Mouse (Mus musculus): Measurements from ENCODE around the gene Spef1. TPM values are rescaled to one million over a fixed set of nuclear protein-coding genes. Genes with fewer than 3 reads are reported as not detected.

Spef1 gene
- total RNA-seq, 2 experiments from 2014 or later: 3.8 to 4.5 TPM

GRCm38 (mm10) chr2:131124166-131124565, 62.9 kb downstream of the Spef1 start:
- DNase-seq: no peak

Other genes starting within 250 kb of the Spef1 start
- gene Gfra4, start 144.2 kb downstream of the Spef1 start, total RNA-seq (2021): 1 to 10 TPM; 4.5 to 8.6 TPM
- 1 to 10 TPM; 3.7 to 5.9 TPM for gene Adam33, start 123.5 kb downstream of the Spef1 start, total RNA-seq (2021)
- gene Siglec1, start 100.5 kb downstream of the Spef1 start, total RNA-seq (2021): 1 to 10 TPM; 1.2 to 1.4 TPM
- gene Hspa12b, start 60.0 kb downstream of the Spef1 start, total RNA-seq (2021): 10 to 100 TPM; 18.3 to 25.0 TPM
- not detected for gene Gm11037, start 53.8 kb downstream of the Spef1 start, total RNA-seq (2021)
- gene 1700037H04Rik, start 27.2 kb downstream of the Spef1 start, total RNA-seq (2021): 1 to 10 TPM; 7.2 to 9.3 TPM
- gene Cenpb, start 7.2 kb downstream of the Spef1 start, total RNA-seq (2021): 10 to 100 TPM; 58.4 to 59.5 TPM
- 10 to 100 TPM in 1 of 2 experiments, 1 to 10 TPM in 1; 9.4 to 13.0 TPM for gene Cdc25b, start 333 bp downstream of the Spef1 start, total RNA-seq (2021)
- gene Ap5s1, start 19.8 kb upstream of the Spef1 start, total RNA-seq (2021): 10 to 100 TPM; 16.1 to 16.3 TPM
- gene Mavs, start 46.8 kb upstream of the Spef1 start, total RNA-seq (2021): 10 to 100 TPM; 26.0 to 28.4 TPM
- 10 to 100 TPM; 26.7 to 35.3 TPM for gene Pank2, start 75.2 kb upstream of the Spef1 start, total RNA-seq (2021)
- gene Rnf24, start 165.6 kb upstream of the Spef1 start, total RNA-seq (2021): 1 to 10 TPM; 3.1 to 4.7 TPM

All from gastrocnemius, postnatal 10 days (tissue).